Mouse (Mus musculus): ENCODE results near the gene Klhl7. TPM values are rescaled to one million over a fixed set of nuclear protein-coding genes. Genes with fewer than 3 reads are reported as not detected.

Gene Klhl7
- total and polyA plus RNA-seq, 3 experiments, result 13.5 to 19.7 TPM; not detected in 1

- H3K27me3 ChIP-seq (ENCODE audit: control insufficient read depth in 1 of 2, insufficient read depth in 2 of 2, low read length in 2 of 2), result no peaks in the 10 kb centered on the region; a peak in 1 of 4 replicates
- no peaks in the 10 kb centered on the region for H3K79me2 ChIP-seq (ENCODE audit: control insufficient read depth, insufficient read depth, low read length, poor library complexity)
- H3K4me1 ChIP-seq (ENCODE audit: control insufficient read depth in 1 of 2, insufficient read depth in 2 of 2, low read length in 2 of 2), result peaks cover 3 to 6% of the 10 kb centered on the region in 2 experiments; a peak in 3 of 4 replicates
- no peaks in the 10 kb centered on the region for H3K9me3 ChIP-seq (replicated peaks; ENCODE audit: insufficient read depth, low read length)
- H3K9ac ChIP-seq (ENCODE audit: control insufficient read depth, low read depth, low read length, poor library complexity, severe bottlenecking), result no peak overlapping the region
- H3K4me3 ChIP-seq (ENCODE audit: control insufficient read depth in 1 of 2, insufficient read depth in 1 of 2, low read depth in 2 of 2, low read length in 2 of 2), result no peak overlapping the region
- TF ChIP-seq RAD21 (IDR thresholded peaks at IDR 0.05; ENCODE audit: low read depth, low read length) (no peak), MYB (IDR thresholded peaks at IDR 0.05; ENCODE audit: low read depth, low read length) (no peak), CHD2 (IDR thresholded peaks at IDR 0.05; ENCODE audit: low read length) (no peak), GATA1 (IDR thresholded peaks at IDR 0.05; ENCODE audit: low read depth, low read length) (no peak), SIN3A (IDR thresholded peaks at IDR 0.05; ENCODE audit: low read length) (no peak), KAT2A (conservative IDR thresholded peaks at IDR 0.05; ENCODE audit: low read depth, low read length) (no peak), TAL1 (IDR thresholded peaks at IDR 0.05; ENCODE audit: low read length) (no peak), MEF2A (IDR thresholded peaks at IDR 0.05; ENCODE audit: extremely low read depth, insufficient replicate concordance, low read depth, low read length, poor library complexity, severe bottlenecking) (no peak), USF2 (IDR thresholded peaks at IDR 0.05; ENCODE audit: borderline replicate concordance in 1 of 2, insufficient read depth in 1 of 2, low read depth in 1 of 2, low read length in 2 of 2) (no peak)
- DNase-seq (ENCODE audit: low read depth, low spot score), result no peak
- no peak overlapping the region for H3K27ac ChIP-seq (ENCODE audit: control insufficient read depth, low read depth, low read length)
- peaks cover 0 to 3% of the 10 kb centered on the region in 2 experiments; a peak in 2 of 4 replicates for H3K36me3 ChIP-seq (ENCODE audit: control insufficient read depth in 1 of 2, insufficient read depth in 2 of 2, low read length in 2 of 2)
Observed at GRCm38 (mm10) chr5:24203266-24203665, 102.9 kb downstream of the Klhl7 start.

DNA sequence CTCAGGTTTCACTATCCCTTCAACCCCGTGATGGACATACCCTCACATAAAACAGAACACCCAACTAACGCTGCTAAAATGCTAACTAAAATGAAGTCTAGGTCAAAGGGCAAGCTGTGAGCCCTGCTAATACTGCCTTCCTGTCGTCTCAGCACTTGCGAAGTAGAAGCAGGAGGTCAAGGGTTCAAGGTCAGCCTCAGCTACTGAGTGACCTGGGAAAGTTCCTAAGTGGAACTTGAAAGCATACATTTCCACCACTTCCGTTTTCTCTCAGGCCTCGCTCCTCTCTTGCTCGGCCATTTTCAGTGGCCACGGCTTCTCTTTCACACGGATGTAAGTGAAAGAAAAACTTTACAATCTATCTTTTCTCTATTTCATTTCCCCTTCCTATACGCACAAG is 107.6 kb downstream of the Klhl7 start:
- H3K27ac ChIP-seq (ENCODE audit: control insufficient read depth, low read depth, low read length), result no peak overlapping the region
- no peak overlapping the region for H3K9ac ChIP-seq (ENCODE audit: control insufficient read depth, low read depth, low read length, poor library complexity, severe bottlenecking)
- H3K4me1 ChIP-seq (ENCODE audit: control insufficient read depth in 1 of 2, insufficient read depth in 2 of 2, low read length in 2 of 2), result peaks cover 3 to 17% of the 10 kb centered on the region in 2 experiments; a peak in 3 of 4 replicates
- no peaks in the 10 kb centered on the region; a peak in 1 of 4 replicates for H3K27me3 ChIP-seq (ENCODE audit: control insufficient read depth in 1 of 2, insufficient read depth in 2 of 2, low read length in 2 of 2)
- H3K79me2 ChIP-seq (ENCODE audit: control insufficient read depth, insufficient read depth, low read length, poor library complexity), result no peaks in the 10 kb centered on the region
- H3K9me3 ChIP-seq (replicated peaks; ENCODE audit: insufficient read depth, low read length), result no peaks in the 10 kb centered on the region
- no peak for DNase-seq (ENCODE audit: low read depth, low spot score)
- TF ChIP-seq MXI1 (IDR thresholded peaks at IDR 0.05; ENCODE audit: low read depth, low read length), result no peak
- TF ChIP-seq GATA1 (IDR thresholded peaks at IDR 0.05; ENCODE audit: low read depth, low read length), result no peak
- no peak for TF ChIP-seq JUND (IDR thresholded peaks at IDR 0.05; ENCODE audit: low read depth, low read length)
- no peak for TF ChIP-seq USF1 (IDR thresholded peaks at IDR 0.05; ENCODE audit: low read depth, low read length)
- H3K36me3 ChIP-seq (ENCODE audit: control insufficient read depth in 1 of 2, insufficient read depth in 2 of 2, low read length in 2 of 2), result peaks cover 0 to 12% of the 10 kb centered on the region in 2 experiments; a peak in 2 of 4 replicates
- H3K4me3 ChIP-seq (ENCODE audit: control insufficient read depth in 1 of 2, insufficient read depth in 1 of 2, low read depth in 2 of 2, low read length in 2 of 2), result no peak overlapping the region

- H3K9ac ChIP-seq (ENCODE audit: control insufficient read depth, low read depth, low read length, poor library complexity, severe bottlenecking), result no peak overlapping the region
- H3K4me3 ChIP-seq (ENCODE audit: control insufficient read depth in 1 of 2, insufficient read depth in 1 of 2, low read depth in 2 of 2, low read length in 2 of 2), result no peak overlapping the region
- H3K4me1 ChIP-seq (ENCODE audit: control insufficient read depth in 1 of 2, insufficient read depth in 2 of 2, low read length in 2 of 2), result peaks cover 3 to 17% of the 10 kb centered on the region in 2 experiments; a peak in 3 of 4 replicates
- peaks cover 0 to 12% of the 10 kb centered on the region in 2 experiments; a peak in 2 of 4 replicates for H3K36me3 ChIP-seq (ENCODE audit: control insufficient read depth in 1 of 2, insufficient read depth in 2 of 2, low read length in 2 of 2)
- peak; percentile 71 for DNase-seq (ENCODE audit: low read depth, low spot score)
- no peaks in the 10 kb centered on the region for H3K79me2 ChIP-seq (ENCODE audit: control insufficient read depth, insufficient read depth, low read length, poor library complexity)
- no peaks in the 10 kb centered on the region for H3K9me3 ChIP-seq (replicated peaks; ENCODE audit: insufficient read depth, low read length)
- 0 out of 2 replicates have a peak overlapping the region, but pooled peaks have one; percentile 4 for H3K27ac ChIP-seq (ENCODE audit: control insufficient read depth, low read depth, low read length)
- no peaks in the 10 kb centered on the region for H3K27me3 ChIP-seq (ENCODE audit: control insufficient read depth in 1 of 2, insufficient read depth in 2 of 2, low read length in 2 of 2)
- TF ChIP-seq MEF2A (IDR thresholded peaks at IDR 0.05; ENCODE audit: extremely low read depth, insufficient replicate concordance, low read depth, low read length, poor library complexity, severe bottlenecking) (no peak), ZC3H11A (IDR thresholded peaks at IDR 0.05; ENCODE audit: low read depth, low read length) (no peak), POLR2AphosphoS2 (IDR thresholded peaks at IDR 0.05; ENCODE audit: low read length) (no peak), TAL1 (IDR thresholded peaks at IDR 0.05; ENCODE audit: low read length) (no peak), MAFK (IDR thresholded peaks at IDR 0.05; ENCODE audit: borderline replicate concordance, low read depth, low read length) (peak; percentile 54; the same call in 1 of the 2 replicates), MYC (IDR thresholded peaks at IDR 0.05; ENCODE audit: low read depth, low read length) (peak; percentile 67; the same call in 1 of the 2 replicates), HCFC1 (IDR thresholded peaks at IDR 0.05; ENCODE audit: low read depth, low read length) (no peak), ZNF384 (IDR thresholded peaks at IDR 0.05; ENCODE audit: low read depth, low read length) (peak; percentile 90), POLR2AphosphoS5 (IDR thresholded peaks at IDR 0.05; ENCODE audit: borderline replicate concordance, low read depth, low read length) (no peak), CTCF (IDR thresholded peaks at IDR 0.05 in 2 of 3, conservative IDR thresholded peaks at IDR 0.05 in 1 of 3; ENCODE audit: control insufficient read depth in 1 of 3, insufficient read depth in 1 of 3, low read depth in 2 of 3, low read length in 3 of 3, poor library complexity in 1 of 3, severe bottlenecking in 1 of 3) (no peak), ETS1 (IDR thresholded peaks at IDR 0.05; ENCODE audit: low read depth, low read length) (peak; percentile 71), SIN3A (IDR thresholded peaks at IDR 0.05; ENCODE audit: low read length) (peak; percentile 23; the same call in 1 of the 2 replicates), MXI1 (IDR thresholded peaks at IDR 0.05; ENCODE audit: low read depth, low read length) (0 out of 2 replicates have a peak, but pooled peaks have one; percentile 24), CHD2 (IDR thresholded peaks at IDR 0.05; ENCODE audit: low read length) (no peak), CHD1 (IDR thresholded peaks at IDR 0.05; ENCODE audit: low read depth, low read length) (no peak), EP300 (IDR thresholded peaks at IDR 0.05; ENCODE audit: low read depth in 1 of 2, low read length in 2 of 2) (peak; percentile 75 to 81), GATA1 (IDR thresholded peaks at IDR 0.05; ENCODE audit: low read depth, low read length) (peak; percentile 77), RCOR1 (IDR thresholded peaks at IDR 0.05; ENCODE audit: low read depth, low read length) (peak; percentile 28; the same call in 1 of the 2 replicates)
Observed at GRCm38 (mm10) chr5:24208505-24208904, 108.1 kb downstream of the Klhl7 start.
